Mouse (Mus musculus): Measurements from ENCODE around the gene Uty.

- TF ChIP-seq POLR2A (IDR thresholded peaks at IDR 0.05; ENCODE audit: extremely low read depth, insufficient read depth, low read length) (no peak), CTCF (IDR thresholded peaks at IDR 0.05; ENCODE audit: extremely low read depth, insufficient read depth, low read length) (no peak)
Observed at GRCm38 (mm10) chrY:1244421-1244820, 1.1 kb downstream of the Uty start.

Data from cortical plate, adult 2 months (tissue).